Mouse (Mus musculus) C2C12 (cell line): ENCODE data around the gene CN725425.

Source experiments
- CTCF ChIP-seq: IDR thresholded peaks from one replicate; pipeline ENCODE4 v1.5.1; 2011; ENCODE audit not compliant: control insufficient read depth, insufficient read depth, insufficient read length
- MAX ChIP-seq: IDR thresholded peaks from one replicate; pipeline ENCODE4 v1.6.1; 2011; ENCODE audit warnings: mild to moderate bottlenecking, control low read depth
- USF1 ChIP-seq: IDR thresholded peaks from one replicate; pipeline ENCODE4 v1.6.1; 2011; ENCODE audit warnings: low read depth, mild to moderate bottlenecking, control low read depth, moderate library complexity

DNA sequence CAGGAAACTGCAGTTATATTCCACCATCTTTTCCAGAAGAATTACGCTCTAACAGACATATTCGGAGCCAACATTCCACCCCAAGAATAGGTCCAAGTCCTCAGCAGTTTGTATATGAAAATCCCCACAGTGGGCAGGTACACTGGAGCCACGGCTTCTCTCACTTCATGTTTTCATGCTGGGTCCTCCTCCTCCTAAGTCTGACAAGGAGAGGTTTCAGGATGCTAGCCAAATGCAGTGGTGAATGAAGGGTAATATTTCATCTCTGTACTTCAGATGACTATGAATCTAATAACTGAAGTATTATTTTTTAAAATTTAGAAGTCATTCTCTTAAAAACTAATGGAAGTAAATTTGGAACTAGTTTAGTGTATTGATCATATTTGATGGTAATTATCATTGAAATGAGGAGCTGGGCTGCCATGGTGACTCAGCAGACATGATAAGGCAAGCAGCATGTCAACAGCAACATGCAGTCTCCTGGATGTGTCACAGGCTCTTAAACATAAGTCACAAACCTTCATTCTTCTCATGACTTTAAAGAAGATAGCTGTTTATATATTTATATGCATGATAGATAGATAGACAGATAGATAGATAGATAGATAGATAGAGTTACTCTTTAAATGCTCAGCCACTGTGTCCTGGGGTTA is 41.5 kb downstream of the CN725425 start:
- TF ChIP-seq MAX (no peak), CTCF (no peak), USF1 (no peak)
